Mouse (Mus musculus): Measurements from ENCODE around the gene Chst8. TPM values are rescaled to one million over a fixed set of nuclear protein-coding genes. Genes with fewer than 3 reads are reported as not detected.

The Chst8 gene
- polyA plus RNA-seq, 1 experiment from 2014 or later: 14.9 TPM

DNA sequence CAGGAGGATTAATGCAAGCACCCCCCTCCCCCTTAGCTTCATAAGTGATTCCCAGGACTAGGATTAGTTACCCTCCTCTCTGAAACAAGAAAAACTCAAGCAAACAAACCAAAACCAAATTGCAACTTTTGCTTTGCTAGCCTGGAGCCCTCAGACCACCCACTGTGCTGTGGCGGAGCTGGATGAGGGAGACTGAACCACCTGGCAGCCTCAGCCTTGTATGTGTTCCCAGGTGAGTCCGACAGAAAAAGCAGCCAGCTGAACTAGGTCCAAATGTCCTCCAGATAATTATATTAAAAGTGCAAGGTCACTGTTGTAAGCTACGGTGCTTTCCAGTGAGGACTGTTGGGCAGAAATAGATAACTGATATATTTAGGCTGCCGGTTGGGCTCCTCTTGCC lies 25.7 kb upstream of the Chst8 start:
- no peak overlapping the region for H3K9ac ChIP-seq (replicated peaks; ENCODE audit: low read length)
- no peaks in the 10 kb centered on the region for H3K4me1 ChIP-seq (ENCODE audit: control insufficient read depth, insufficient read depth, low read length)
- 93% methylated on average over 4 of the region's 4 CpGs for WGBS
- no peaks in the 10 kb centered on the region for H3K9me3 ChIP-seq (ENCODE audit: control insufficient read depth, low read length)
- no peak overlapping the region for H3K4me2 ChIP-seq (ENCODE audit: low read length)
- H3K36me3 ChIP-seq (ENCODE audit: control insufficient read depth, insufficient read depth, low read length): no peaks in the 10 kb centered on the region
- no peak for ATAC-seq (ENCODE audit: low FRiP score, low TSS enrichment)
- no peak overlapping the region for H3K4me3 ChIP-seq (replicated peaks; ENCODE audit: low read depth, low read length)
- H3K27me3 ChIP-seq (ENCODE audit: control insufficient read depth, insufficient read depth, low read length): no peaks in the 10 kb centered on the region
- no peak overlapping the region for H3K27ac ChIP-seq (replicated peaks; ENCODE audit: low read depth, low read length)
- DNase-seq: no peak

GRCm38 (mm10) chr7:34826255-34826909 lies 13.9 kb upstream of the Chst8 start:
- H3K36me3 ChIP-seq (ENCODE audit: control insufficient read depth, insufficient read depth, low read length): no peaks in the 10 kb centered on the region
- DNase-seq (no peak), ATAC-seq (ENCODE audit: low FRiP score, low TSS enrichment) (no peak)
- no peak overlapping the region for H3K27ac ChIP-seq (replicated peaks; ENCODE audit: low read depth, low read length)
- H3K4me1 ChIP-seq (ENCODE audit: control insufficient read depth, insufficient read depth, low read length): no peaks in the 10 kb centered on the region
- H3K9ac ChIP-seq (replicated peaks; ENCODE audit: low read length): no peak overlapping the region
- WGBS: 34% methylated on average over 3 of the region's 3 CpGs
- no peaks in the 10 kb centered on the region for H3K9me3 ChIP-seq (ENCODE audit: control insufficient read depth, low read length)
- no peaks in the 10 kb centered on the region for H3K27me3 ChIP-seq (ENCODE audit: control insufficient read depth, insufficient read depth, low read length)
- H3K4me3 ChIP-seq (replicated peaks; ENCODE audit: low read depth, low read length): no peak overlapping the region
- no peak overlapping the region for H3K4me2 ChIP-seq (ENCODE audit: low read length)

DNA sequence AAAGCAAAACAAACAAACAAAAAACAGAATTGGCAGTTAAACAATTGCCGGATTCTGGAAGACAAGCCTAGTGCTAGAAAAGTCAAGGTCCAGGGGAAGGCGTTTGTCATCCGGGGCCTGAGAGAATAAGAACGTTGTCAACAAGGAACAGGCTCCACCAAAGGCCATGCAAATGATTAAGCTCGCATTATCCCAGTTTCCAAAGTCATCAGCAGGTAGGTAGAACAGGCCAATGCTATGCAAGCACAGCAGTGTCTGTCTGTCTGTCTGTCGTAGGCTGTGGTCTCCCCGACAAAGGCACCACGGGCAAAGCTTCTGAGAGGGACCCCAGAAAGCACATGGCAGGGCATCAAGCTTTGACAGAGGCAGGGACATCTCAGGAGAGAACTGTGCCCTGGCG lies 9.1 kb upstream of the Chst8 start:
- H3K9ac ChIP-seq (replicated peaks; ENCODE audit: low read length): no peak overlapping the region
- no peak overlapping the region for H3K4me2 ChIP-seq (ENCODE audit: low read length)
- no peaks in the 10 kb centered on the region for H3K27me3 ChIP-seq (ENCODE audit: control insufficient read depth, insufficient read depth, low read length)
- 0 out of 2 replicates have a peak, but pooled peaks cover 2% of the 10 kb centered on the region for H3K4me1 ChIP-seq (ENCODE audit: control insufficient read depth, insufficient read depth, low read length)
- 88% methylated on average over 9 of the region's 9 CpGs for WGBS
- no peaks in the 10 kb centered on the region for H3K9me3 ChIP-seq (ENCODE audit: control insufficient read depth, low read length)
- H3K36me3 ChIP-seq (ENCODE audit: control insufficient read depth, insufficient read depth, low read length): no peaks in the 10 kb centered on the region
- H3K27ac ChIP-seq (replicated peaks; ENCODE audit: low read depth, low read length): no peak overlapping the region
- no peak overlapping the region for H3K4me3 ChIP-seq (replicated peaks; ENCODE audit: low read depth, low read length)
- ATAC-seq (ENCODE audit: low FRiP score, low TSS enrichment) (no peak), DNase-seq (no peak)

DNA sequence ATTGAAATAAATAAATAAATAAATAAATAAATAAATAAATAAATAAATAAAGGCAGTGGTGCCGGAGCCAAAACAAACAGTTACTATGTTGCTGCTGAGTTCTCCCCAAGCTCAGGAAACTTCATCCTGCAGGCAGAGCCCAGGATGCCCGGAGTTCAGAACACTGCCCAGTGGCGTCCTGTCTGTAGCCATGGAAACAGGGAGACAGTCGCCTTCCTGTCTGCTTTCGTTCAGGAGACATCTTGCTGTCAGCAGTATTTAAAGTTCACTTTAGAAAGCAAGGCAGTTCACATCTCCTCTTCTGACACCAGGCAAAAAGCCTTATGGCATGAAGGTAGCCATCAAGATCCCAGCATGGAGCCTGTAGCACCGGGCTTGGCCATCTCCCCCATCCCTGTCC lies 8.0 kb upstream of the Chst8 start:
- 0 out of 2 replicates have a peak, but pooled peaks cover 2% of the 10 kb centered on the region for H3K4me1 ChIP-seq (ENCODE audit: control insufficient read depth, insufficient read depth, low read length)
- no peak overlapping the region for H3K9ac ChIP-seq (replicated peaks; ENCODE audit: low read length)
- no peak overlapping the region for H3K4me2 ChIP-seq (ENCODE audit: low read length)
- no peaks in the 10 kb centered on the region for H3K27me3 ChIP-seq (ENCODE audit: control insufficient read depth, insufficient read depth, low read length)
- no peak overlapping the region for H3K27ac ChIP-seq (replicated peaks; ENCODE audit: low read depth, low read length)
- no peak for ATAC-seq (ENCODE audit: low FRiP score, low TSS enrichment)
- WGBS: 15% methylated on average over 6 of the region's 6 CpGs
- H3K4me3 ChIP-seq (replicated peaks; ENCODE audit: low read depth, low read length): no peak overlapping the region
- peak; percentile 62 for DNase-seq
- H3K9me3 ChIP-seq (ENCODE audit: control insufficient read depth, low read length): no peaks in the 10 kb centered on the region
- H3K36me3 ChIP-seq (ENCODE audit: control insufficient read depth, insufficient read depth, low read length): no peaks in the 10 kb centered on the region

DNA sequence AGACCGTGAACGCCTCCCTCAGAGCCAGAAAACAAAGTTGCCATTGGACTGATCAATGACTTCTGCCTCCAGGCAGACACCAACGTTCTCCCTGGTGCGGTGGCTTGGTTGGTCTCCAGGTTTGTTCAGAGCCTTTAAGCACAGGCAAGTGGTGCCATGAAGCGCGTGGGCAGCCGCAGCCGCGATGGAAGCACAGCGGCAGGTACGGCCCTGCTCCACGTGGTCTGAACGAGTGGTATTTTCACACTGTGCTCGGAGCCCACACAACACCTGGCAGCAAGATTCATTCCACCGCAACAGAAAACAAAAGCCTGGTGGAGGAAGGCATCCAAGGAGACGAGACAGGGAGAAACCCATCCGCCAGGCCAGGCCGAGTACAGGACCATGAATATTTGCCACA lies 7.3 kb upstream of the Chst8 start:
- whole genome bisulfite sequencing: 87% methylated on average over 18 of the region's 18 CpGs
- no peaks in the 10 kb centered on the region for H3K27me3 ChIP-seq (ENCODE audit: control insufficient read depth, insufficient read depth, low read length)
- H3K4me3 ChIP-seq (replicated peaks; ENCODE audit: low read depth, low read length): no peak overlapping the region
- no peaks in the 10 kb centered on the region for H3K36me3 ChIP-seq (ENCODE audit: control insufficient read depth, insufficient read depth, low read length)
- no peak overlapping the region for H3K9ac ChIP-seq (replicated peaks; ENCODE audit: low read length)
- 0 out of 2 replicates have a peak, but pooled peaks cover 2% of the 10 kb centered on the region for H3K4me1 ChIP-seq (ENCODE audit: control insufficient read depth, insufficient read depth, low read length)
- no peaks in the 10 kb centered on the region for H3K9me3 ChIP-seq (ENCODE audit: control insufficient read depth, low read length)
- no peak for DNase-seq
- ATAC-seq (ENCODE audit: low FRiP score, low TSS enrichment): no peak
- H3K27ac ChIP-seq (replicated peaks; ENCODE audit: low read depth, low read length): no peak overlapping the region
- no peak overlapping the region for H3K4me2 ChIP-seq (ENCODE audit: low read length)

DNA sequence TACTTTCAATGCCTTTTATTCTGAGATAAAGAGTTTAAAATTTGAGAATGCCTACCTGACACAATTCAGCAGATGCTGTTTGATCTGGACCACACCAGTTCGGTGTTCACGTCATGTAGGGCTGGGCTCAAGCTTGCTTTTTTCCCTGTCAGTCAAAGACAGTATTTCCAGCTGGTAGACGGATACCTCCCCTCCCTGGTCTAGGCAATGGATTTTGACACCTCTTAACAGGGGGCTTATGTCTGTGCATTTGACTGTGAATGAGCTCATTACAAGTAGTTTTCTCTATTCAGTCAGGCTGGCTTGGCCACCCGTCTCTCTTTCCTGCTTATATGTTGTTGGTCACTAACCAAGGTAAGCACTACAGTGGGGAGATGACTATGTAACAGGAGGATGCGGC lies 6.1 kb upstream of the Chst8 start:
- Histone ChIP-seq H3K9me3 (ENCODE audit: control insufficient read depth, low read length) (no peaks in the 10 kb centered on the region), H3K27me3 (ENCODE audit: control insufficient read depth, insufficient read depth, low read length) (0 out of 2 replicates have a peak, but pooled peaks cover 2% of the 10 kb centered on the region), H3K9ac (replicated peaks; ENCODE audit: low read length) (no peak overlapping the region), H3K27ac (replicated peaks; ENCODE audit: low read depth, low read length) (no peak overlapping the region), H3K4me1 (ENCODE audit: control insufficient read depth, insufficient read depth, low read length) (0 out of 2 replicates have a peak, but pooled peaks cover 2% of the 10 kb centered on the region), H3K4me3 (replicated peaks; ENCODE audit: low read depth, low read length) (no peak overlapping the region), H3K36me3 (ENCODE audit: control insufficient read depth, insufficient read depth, low read length) (no peaks in the 10 kb centered on the region), H3K4me2 (ENCODE audit: low read length) (no peak overlapping the region)
- 51% methylated on average over 5 of the region's 5 CpGs for WGBS
- DNase-seq: no peak
- no peak for ATAC-seq (ENCODE audit: low FRiP score, low TSS enrichment)

DNA sequence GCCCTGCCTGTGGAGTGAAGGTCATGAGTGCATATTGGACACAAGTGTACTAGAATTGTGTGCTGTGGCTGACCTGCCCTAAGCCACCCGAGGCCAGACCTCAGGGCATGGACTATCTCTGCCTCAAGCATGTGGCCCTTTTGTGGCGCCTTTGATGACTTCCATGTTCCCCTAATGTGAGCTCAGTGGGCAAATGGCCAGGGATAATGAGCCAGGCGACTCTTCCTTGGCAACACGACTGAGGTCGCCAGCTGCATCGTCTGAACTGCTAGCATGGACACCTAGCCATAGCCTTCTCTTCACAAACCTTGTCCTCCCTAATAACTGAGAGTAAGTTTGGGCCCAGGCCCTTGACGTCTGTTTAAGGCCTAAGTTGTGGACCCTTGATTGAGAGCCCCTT lies 4.5 kb upstream of the Chst8 start:
- Histone ChIP-seq H3K36me3 (ENCODE audit: control insufficient read depth, insufficient read depth, low read length) (no peaks in the 10 kb centered on the region), H3K4me3 (replicated peaks; ENCODE audit: low read depth, low read length) (no peak overlapping the region), H3K4me2 (ENCODE audit: low read length) (no peak overlapping the region), H3K4me1 (ENCODE audit: control insufficient read depth, insufficient read depth, low read length) (peaks cover 2% of the 10 kb centered on the region; the same call in 1 of the 2 replicates), H3K27me3 (ENCODE audit: control insufficient read depth, insufficient read depth, low read length) (peaks cover 11% of the 10 kb centered on the region), H3K9ac (replicated peaks; ENCODE audit: low read length) (no peak overlapping the region), H3K27ac (replicated peaks; ENCODE audit: low read depth, low read length) (no peak overlapping the region), H3K9me3 (ENCODE audit: control insufficient read depth, low read length) (no peaks in the 10 kb centered on the region)
- ATAC-seq (ENCODE audit: low FRiP score, low TSS enrichment): no peak
- no peak for DNase-seq
- WGBS: 84% methylated on average over 7 of the region's 7 CpGs

DNA sequence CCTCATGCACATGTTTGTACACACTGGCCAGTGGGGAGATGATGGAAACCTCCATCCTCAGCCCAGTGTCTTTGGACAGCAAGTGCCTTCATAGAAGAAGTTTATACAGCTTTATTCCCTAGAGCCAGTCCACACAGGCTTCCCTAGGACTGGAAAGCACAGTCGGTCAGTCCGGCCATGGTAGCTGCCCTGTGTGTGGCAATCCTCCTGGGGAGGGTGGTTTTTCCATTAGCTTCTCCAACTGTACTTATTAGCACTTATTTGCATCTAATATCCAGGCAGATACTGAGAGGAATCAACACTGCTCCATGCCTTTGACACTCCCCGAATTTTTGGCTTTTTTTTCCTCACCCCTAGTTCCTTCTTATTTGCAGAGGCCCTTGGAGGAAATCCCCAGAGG lies 2.3 kb upstream of the Chst8 start:
- Histone ChIP-seq H3K36me3 (ENCODE audit: control insufficient read depth, insufficient read depth, low read length) (no peaks in the 10 kb centered on the region), H3K4me1 (ENCODE audit: control insufficient read depth, insufficient read depth, low read length) (peaks cover 6% of the 10 kb centered on the region), H3K4me3 (replicated peaks; ENCODE audit: low read depth, low read length) (no peak overlapping the region), H3K9me3 (ENCODE audit: control insufficient read depth, low read length) (no peaks in the 10 kb centered on the region), H3K27me3 (ENCODE audit: control insufficient read depth, insufficient read depth, low read length) (peaks cover 28% of the 10 kb centered on the region), H3K9ac (replicated peaks; ENCODE audit: low read length) (no peak overlapping the region), H3K4me2 (ENCODE audit: low read length) (no peak overlapping the region), H3K27ac (replicated peaks; ENCODE audit: low read depth, low read length) (no peak overlapping the region)
- no peak for DNase-seq
- ATAC-seq (ENCODE audit: low FRiP score, low TSS enrichment): no peak
- 66% methylated on average over 3 of the region's 3 CpGs for WGBS
